Mouse (Mus musculus) midbrain, embryonic 15.5 days (tissue): ENCODE data around the gene Olfr113. TPM values are rescaled to one million over a fixed set of nuclear protein-coding genes. Genes with fewer than 3 reads are reported as not detected.
A peak's percentile ranks its signal among the peaks of the same experiment; 100 is the strongest.
"Not testable (repeated sequence)": the region's sequence is repeated elsewhere in the genome, so short reads cannot be mapped to it uniquely, and the experiment has no call there.

ENCODE experiments used
- ATAC-seq: fragments of 200-750 bp; cut with Nextera tagmentation; replicated peaks from 2 replicates; pipeline ENCODE4 v1.8.0; 2017; ENCODE audit warnings: moderate TSS enrichment
- H3K27ac ChIP-seq: fragments of 300-500 bp; sonication (generic); 2 replicates; pipeline ENCODE4 v1.5.1; 2015; ENCODE audit warnings: mild to moderate bottlenecking, inconsistent platforms
- H3K27me3 ChIP-seq: fragments of 300-500 bp; sonication (generic); replicated peaks from 2 replicates; pipeline ENCODE4 v1.6.1; 2015; ENCODE audit warnings: inconsistent platforms
- H3K36me3 ChIP-seq: fragments of 300-500 bp; sonication (generic); replicated peaks from 2 replicates; pipeline ENCODE4 v1.6.1; 2015; ENCODE audit warnings: inconsistent platforms
- H3K4me1 ChIP-seq: fragments of 300-500 bp; sonication (generic); 2 replicates; pipeline ENCODE4 v1.6.1; 2015; ENCODE audit warnings: inconsistent platforms
- H3K4me2 ChIP-seq: fragments of 300-500 bp; sonication (generic); 2 replicates; pipeline ENCODE4 v1.6.1; 2015; ENCODE audit warnings: inconsistent platforms, mild to moderate bottlenecking, moderate library complexity
- H3K4me3 ChIP-seq: fragments of 300-500 bp; sonication (generic); 2 replicates; pipeline ENCODE4 v1.5.1; 2015; ENCODE audit warnings: mild to moderate bottlenecking, inconsistent platforms
- H3K9ac ChIP-seq: fragments of 300-500 bp; sonication (generic); 2 replicates; pipeline ENCODE4 v1.6.1; 2015; ENCODE audit warnings: mild to moderate bottlenecking, inconsistent platforms
- H3K9me3 ChIP-seq: fragments of 300-500 bp; sonication (generic); 2 replicates; pipeline ENCODE4 v1.6.1; 2016; ENCODE audit warnings: inconsistent platforms
- WGBS: fragments of 180-500 bp; shearing (Covaris S2); methylation state at CpG from one replicate; pipeline ENCODE4 v1.1.7; 2015; ENCODE audit warnings: mixed read lengths; 5-methylcytosine and 5-hydroxymethylcytosine counted together
- polyA plus RNA-seq: library from polyadenylated mRNA; unstranded; fragments of >200 nt; fragmentation: Nextera tagmentation; extraction: Ambion mirVana; gene quantifications from 2 replicates; pipeline ENCODE4 v1.2.1, GENCODE M21; 2015

Gene Olfr113
- polyA plus RNA-seq = not detected in 2 replicates

GRCm38 (mm10) chr17:37577563-37577962 is at the start of gene Olfr113:
Gene Olfr113, minus strand, starts transcription at chr17:37577663.
- ATAC-seq = no peak
- Histone ChIP-seq H3K27me3 (no peaks in the 10 kb centered on the region), H3K27ac (no peak within 1 kb of the TSS), H3K9me3 (no peaks in the 10 kb centered on the region), H3K4me3 (no peak within 1 kb of the TSS), H3K4me1 (no peaks in the 10 kb centered on the region), H3K9ac (no peak within 1 kb of the TSS), H3K36me3 (no peaks in the 10 kb centered on the region), H3K4me2 (no peak within 1 kb of the TSS)

- H3K4me1 ChIP-seq = no peaks in the 10 kb centered on the region
- no peak within 1 kb of the TSS for H3K4me3 ChIP-seq
- no peak within 1 kb of the TSS for H3K4me2 ChIP-seq
- ATAC-seq = no peak
- H3K27ac ChIP-seq = no peak within 1 kb of the TSS
- WGBS = 84% methylated on average over 2 of the region's 2 CpGs
- no peaks in the 10 kb centered on the region for H3K36me3 ChIP-seq
- no peak within 1 kb of the TSS for H3K9ac ChIP-seq
- H3K9me3 ChIP-seq = no peaks in the 10 kb centered on the region
- no peaks in the 10 kb centered on the region for H3K27me3 ChIP-seq
Measured at GRCm38 (mm10) chr17:37627009-37627408, 49.5 kb upstream of the Olfr113 start, which contains the start of the genes Olfr115 and Olfr116. Gene Olfr115, minus strand, starts transcription at chr17:37627109. Gene Olfr116, minus strand, starts transcription at chr17:37627199.

GRCm38 (mm10) chr17:37592643-37593042 is 15.2 kb upstream of the Olfr113 start, which contains the start of gene Olfr114:
Gene Olfr114, minus strand, starts transcription at chr17:37592743.
- no peaks in the 10 kb centered on the region for H3K27me3 ChIP-seq
- no peak within 1 kb of the TSS for H3K4me2 ChIP-seq
- H3K4me1 ChIP-seq = no peaks in the 10 kb centered on the region
- no peaks in the 10 kb centered on the region for H3K9me3 ChIP-seq
- no peak for ATAC-seq
- no peak within 1 kb of the TSS for H3K4me3 ChIP-seq
- no peaks in the 10 kb centered on the region for H3K36me3 ChIP-seq
- no peak within 1 kb of the TSS for H3K27ac ChIP-seq
- H3K9ac ChIP-seq = no peak within 1 kb of the TSS

GRCm38 (mm10) chr17:37569351-37569750 is 8.1 kb downstream of the Olfr113 start, which contains the start of gene Olfr112:
Gene Olfr112, minus strand, starts transcription at chr17:37569451.
- no peak for ATAC-seq
- H3K4me2 ChIP-seq = no peak within 1 kb of the TSS
- H3K4me3 ChIP-seq = no peak within 1 kb of the TSS
- no peaks in the 10 kb centered on the region for H3K27me3 ChIP-seq
- no peak within 1 kb of the TSS for H3K27ac ChIP-seq
- H3K9me3 ChIP-seq = no peaks in the 10 kb centered on the region
- no peaks in the 10 kb centered on the region for H3K4me1 ChIP-seq
- H3K9ac ChIP-seq = no peak within 1 kb of the TSS
- no peaks in the 10 kb centered on the region for H3K36me3 ChIP-seq

- no peaks in the 10 kb centered on the region for H3K27me3 ChIP-seq
- WGBS = 61% methylated on average over 1 of the region's 1 CpGs
- H3K4me1 ChIP-seq = no peaks in the 10 kb centered on the region
- no peak overlapping the region for H3K4me3 ChIP-seq
- no peak overlapping the region for H3K4me2 ChIP-seq
- no peaks in the 10 kb centered on the region for H3K36me3 ChIP-seq
- no peak overlapping the region for H3K27ac ChIP-seq
- no peak for ATAC-seq
- no peak overlapping the region for H3K9ac ChIP-seq
- no peaks in the 10 kb centered on the region for H3K9me3 ChIP-seq
Measured at GRCm38 (mm10) chr17:37558913-37559615, 18.4 kb downstream of the Olfr113 start.

- Histone ChIP-seq H3K27ac (no peak overlapping the region), H3K9me3 (no peaks in the 10 kb centered on the region), H3K9ac (no peak overlapping the region), H3K27me3 (no peaks in the 10 kb centered on the region), H3K4me2 (no peak overlapping the region), H3K4me3 (no peak overlapping the region), H3K4me1 (0 out of 2 replicates have a peak, but pooled peaks cover 4% of the 10 kb centered on the region), H3K36me3 (no peaks in the 10 kb centered on the region)
- ATAC-seq = peak; percentile 69; the same call in 1 of the 2 replicates
- WGBS = 36% methylated on average over 3 of the region's 3 CpGs
Measured at GRCm38 (mm10) chr17:37543800-37544435, 33.5 kb downstream of the Olfr113 start.

GRCm38 (mm10) chr17:37541454-37542119 is 35.9 kb downstream of the Olfr113 start:
- Histone ChIP-seq H3K9me3 (no peaks in the 10 kb centered on the region), H3K27ac (no peak overlapping the region), H3K4me3 (no peak overlapping the region), H3K4me2 (no peak overlapping the region), H3K27me3 (no peaks in the 10 kb centered on the region), H3K9ac (no peak overlapping the region), H3K4me1 (0 out of 2 replicates have a peak, but pooled peaks cover 4% of the 10 kb centered on the region), H3K36me3 (no peaks in the 10 kb centered on the region)
- 51% methylated on average over 4 of the region's 4 CpGs for WGBS
- ATAC-seq = no peak

- H3K4me3 ChIP-seq, H3K4me2 ChIP-seq, H3K9me3 ChIP-seq, H3K4me1 ChIP-seq, H3K27ac ChIP-seq, ATAC-seq, H3K9ac ChIP-seq, H3K27me3 ChIP-seq, H3K36me3 ChIP-seq: not testable (repeated sequence)
- WGBS = 63% methylated on average over 1 of the region's 1 CpGs
Measured at GRCm38 (mm10) chr17:37538416-37538815, 39.0 kb downstream of the Olfr113 start.

GRCm38 (mm10) chr17:37535173-37535572 is 42.3 kb downstream of the Olfr113 start:
- Histone ChIP-seq H3K4me2 (no peak overlapping the region), H3K9ac (no peak overlapping the region), H3K36me3 (no peaks in the 10 kb centered on the region), H3K9me3 (no peaks in the 10 kb centered on the region), H3K27ac (no peak overlapping the region), H3K4me3 (no peak overlapping the region), H3K27me3 (no peaks in the 10 kb centered on the region), H3K4me1 (no peaks in the 10 kb centered on the region)
- no peak for ATAC-seq

GRCm38 (mm10) chr17:37525427-37525826 is 52.0 kb downstream of the Olfr113 start:
- H3K36me3 ChIP-seq, H3K4me3 ChIP-seq, H3K9ac ChIP-seq, H3K4me2 ChIP-seq, ATAC-seq, H3K4me1 ChIP-seq, H3K27ac ChIP-seq, H3K27me3 ChIP-seq, H3K9me3 ChIP-seq: not testable (repeated sequence)
- WGBS = 78% methylated on average over 1 of the region's 1 CpGs

- not testable (repeated sequence) for H3K4me3 ChIP-seq, H3K27me3 ChIP-seq, H3K4me1 ChIP-seq, H3K4me2 ChIP-seq, H3K9me3 ChIP-seq, H3K36me3 ChIP-seq, H3K9ac ChIP-seq, ATAC-seq, H3K27ac ChIP-seq
Measured at GRCm38 (mm10) chr17:37524612-37525011, 52.9 kb downstream of the Olfr113 start.
